Mouse (Mus musculus) c-Kit-positive CD71-negative TER-119-negative erythroid progenitor cells, embryonic 14.5 days (primary cell): ENCODE measurements around the gene Ugt2b1.
"Not testable (repeated sequence)": the region's sequence is repeated elsewhere in the genome, so short reads cannot be mapped to it uniquely, and the experiment has no call there.

Source experiments
- DNase-seq: peaks from one replicate; pipeline ENCODE4 v3.0.0-alpha.2; 2013; ENCODE audit warnings: low read depth

Gene Ugt2b1

DNA sequence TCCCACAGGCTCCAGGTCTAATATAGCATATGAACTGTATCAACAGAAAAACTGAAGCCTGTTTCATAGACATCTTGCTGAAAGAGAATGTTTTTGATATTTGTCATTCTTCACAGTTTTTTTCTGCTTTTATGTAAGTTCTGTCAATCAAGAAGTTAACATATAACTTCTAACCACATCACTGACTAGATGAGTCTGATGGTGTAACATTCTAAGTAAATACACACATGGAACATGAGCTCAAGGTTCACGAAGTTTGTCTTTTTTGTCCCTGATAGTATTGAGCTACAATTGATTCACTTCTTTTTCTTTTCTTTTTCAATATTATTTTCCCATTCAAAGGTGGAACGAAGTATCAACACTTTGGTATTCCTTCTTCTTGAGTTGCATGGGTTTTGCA lies at the start of gene Ugt2b1:
Ugt2b1 (minus strand) TSS at position 105 of the 400 bp plus-strand sequence.
- DNase-seq = no peak

GRCm38 (mm10) chr5:86967271-86967670 lies 40.9 kb upstream of the Ugt2b1 start:
- not testable (repeated sequence) for DNase-seq

DNA sequence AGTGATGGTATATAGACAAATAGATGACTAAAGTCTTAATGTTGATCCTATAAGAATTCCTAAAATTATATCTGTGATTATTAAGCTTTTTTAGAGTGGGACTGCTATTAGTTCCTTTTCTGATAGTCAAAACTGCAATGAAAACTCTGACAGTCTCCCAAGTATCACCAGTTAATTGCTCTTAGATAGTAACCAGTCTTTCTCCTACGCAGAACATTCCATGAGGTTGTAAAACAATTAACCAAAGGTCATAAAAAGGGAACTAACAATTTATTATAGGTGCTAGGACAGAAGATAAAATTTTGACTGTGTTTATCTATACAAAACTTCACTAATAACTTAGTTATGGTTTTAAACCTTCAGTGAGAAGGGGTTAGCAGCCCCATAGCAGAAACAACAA lies 36.5 kb upstream of the Ugt2b1 start:
- DNase-seq = not testable (repeated sequence)

GRCm38 (mm10) chr5:86961587-86962358 lies 35.4 kb upstream of the Ugt2b1 start:
- no peak for DNase-seq

DNA sequence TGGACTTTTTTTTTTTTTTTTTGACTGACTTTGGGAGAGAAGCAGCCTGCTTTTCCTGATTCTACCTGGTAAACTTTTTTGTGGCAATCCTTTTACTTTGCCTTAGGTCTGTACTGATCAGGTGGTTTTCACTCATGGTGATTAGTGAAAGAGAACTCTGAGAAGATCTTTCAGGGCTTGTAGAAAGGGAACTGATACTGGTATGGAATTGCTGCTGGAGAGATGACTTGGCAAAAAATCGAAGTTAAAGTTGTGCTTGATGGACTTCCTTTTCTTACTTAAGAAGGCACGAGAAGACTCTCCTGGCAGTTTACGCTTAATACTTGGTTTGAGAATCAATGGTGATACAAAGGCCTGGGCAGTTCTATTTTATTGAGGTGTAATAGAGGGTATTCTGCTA lies 34.2 kb upstream of the Ugt2b1 start:
- no peak for DNase-seq

DNA sequence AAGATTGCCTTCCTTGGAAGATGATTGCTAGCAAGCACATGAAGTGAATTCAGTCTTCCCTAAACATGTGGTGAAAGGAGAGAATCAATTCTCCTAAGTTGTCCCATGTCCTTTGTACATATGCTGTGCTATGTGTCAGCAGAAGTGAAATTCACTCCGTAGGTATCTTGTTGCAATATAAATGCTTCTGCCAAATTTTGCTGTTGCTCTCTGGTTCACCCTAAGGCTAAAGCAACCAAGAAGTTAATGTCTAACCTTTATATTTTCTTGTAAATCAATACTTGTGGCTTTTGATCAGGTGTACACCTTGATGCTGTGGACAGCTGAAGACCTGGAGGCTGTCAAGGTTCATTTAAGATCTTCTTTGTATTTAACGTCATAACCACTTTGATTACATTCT lies 15.8 kb upstream of the Ugt2b1 start:
- DNase-seq = no peak

- DNase-seq = no peak
These were observed 5.6 kb downstream of the Ugt2b1 start for GRCm38 (mm10) chr5:86920661-86921233.

- no peak for DNase-seq
These were observed 14.8 kb downstream of the Ugt2b1 start for GRCm38 (mm10) chr5:86911357-86912099.

- DNase-seq = no peak
These were observed 15.6 kb downstream of the Ugt2b1 start for GRCm38 (mm10) chr5:86910770-86911169.

DNA sequence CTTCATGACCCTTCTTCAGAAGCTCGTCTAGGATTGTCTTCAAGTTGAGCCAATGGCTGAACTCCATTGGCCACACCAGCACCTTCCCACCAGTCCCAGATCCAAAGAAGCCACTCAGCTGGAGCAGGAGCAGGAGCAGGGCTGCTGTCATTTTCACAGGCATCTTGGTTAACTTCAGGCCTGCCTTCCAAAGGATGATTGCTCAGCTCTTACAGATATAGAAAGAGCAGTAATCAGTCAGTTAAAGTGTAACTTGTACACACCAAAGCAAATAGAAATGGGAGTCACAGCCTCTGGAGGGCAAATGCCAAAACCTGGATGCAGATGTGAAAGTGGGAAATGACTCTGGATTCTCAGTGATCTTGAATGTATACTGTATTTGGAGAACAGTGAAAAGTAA lies 19.6 kb downstream of the Ugt2b1 start, which contains the start of gene Ugt2b34:
Ugt2b34 (minus strand) TSS at position 180 of the 400 bp plus-strand sequence.
- no peak for DNase-seq

GRCm38 (mm10) chr5:86889933-86890332 lies 36.4 kb downstream of the Ugt2b1 start:
- no peak for DNase-seq

- DNase-seq = no peak
These were observed 37.9 kb downstream of the Ugt2b1 start for GRCm38 (mm10) chr5:86888420-86888819.

GRCm38 (mm10) chr5:86887081-86887480 lies 39.2 kb downstream of the Ugt2b1 start:
- no peak for DNase-seq

DNA sequence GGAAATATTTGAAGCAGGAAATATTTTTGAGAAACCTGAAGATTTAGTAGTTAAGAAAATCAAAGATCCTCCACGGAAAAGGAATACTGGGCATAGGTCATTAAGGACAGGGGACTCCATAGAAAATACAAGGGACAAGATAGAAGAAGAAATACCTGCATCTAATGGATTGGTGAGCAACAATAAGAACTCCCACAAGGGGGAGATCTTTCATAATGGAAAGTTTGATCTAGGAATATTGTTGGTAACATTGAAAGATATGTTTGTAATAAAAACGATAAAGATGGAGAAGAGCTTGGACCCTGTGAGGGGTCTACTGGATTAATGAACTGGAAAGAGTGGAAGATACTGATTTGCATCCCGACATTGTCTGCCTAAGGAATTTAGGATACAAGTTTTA lies 39.7 kb downstream of the Ugt2b1 start:
- no peak for DNase-seq

DNA sequence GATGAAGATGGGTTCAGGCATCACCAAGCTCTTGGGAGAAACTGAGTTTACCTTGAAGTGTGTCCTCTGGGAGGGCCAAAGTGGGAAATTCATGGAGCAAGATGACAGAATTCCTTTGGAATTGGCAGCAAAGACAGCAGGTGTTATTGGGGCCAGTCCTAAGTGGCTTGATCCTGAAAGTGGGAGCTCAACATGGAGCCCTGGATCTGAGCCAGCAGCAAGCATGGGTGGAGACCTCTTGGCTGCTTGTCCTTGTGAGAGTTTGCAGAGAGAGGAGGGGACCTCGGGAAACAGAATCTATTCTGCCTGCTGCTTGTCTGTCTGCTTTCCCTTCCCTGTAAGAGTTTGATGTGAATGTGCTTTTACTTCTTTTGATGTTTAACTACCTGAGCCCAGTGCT lies 54.5 kb downstream of the Ugt2b1 start:
- no peak for DNase-seq
